Mouse (Mus musculus) right cerebral cortex, adult 2 months (tissue): ENCODE data around the gene Mgp.
A peak's percentile ranks its signal among the peaks of the same experiment; 100 is the strongest.

Experiments
- DNase-seq, 2 experiments: peaks; one replicate each; pipeline ENCODE4 v3.0.0; 2021 to 2022; ENCODE audit warnings: low spot score in 2 of 2

Gene Mgp

DNA sequence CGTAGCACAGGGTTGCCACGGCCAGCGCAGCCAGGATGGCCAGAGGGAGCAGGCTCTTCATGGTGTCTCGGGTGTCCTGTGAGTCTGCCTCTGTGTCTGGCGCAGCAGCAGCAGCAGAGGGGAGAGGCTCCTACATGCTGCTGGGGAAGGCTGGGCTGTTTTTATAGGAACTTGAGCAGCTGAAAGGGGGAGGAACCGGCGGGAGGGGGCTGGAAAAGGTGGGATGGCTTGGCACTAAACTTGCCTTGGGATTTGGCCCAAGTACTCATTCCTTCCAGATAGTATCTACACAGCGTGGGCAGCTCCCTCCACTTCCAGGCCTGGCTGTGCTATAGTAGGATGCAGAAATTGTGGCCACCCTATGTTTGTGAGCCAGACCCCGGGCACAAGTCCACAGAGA is at the start of gene Mgp:
Mgp (minus strand) TSS at position 154 of the 400 bp plus-strand sequence.
- peak; percentile 41 to 59 for DNase-seq

DNA sequence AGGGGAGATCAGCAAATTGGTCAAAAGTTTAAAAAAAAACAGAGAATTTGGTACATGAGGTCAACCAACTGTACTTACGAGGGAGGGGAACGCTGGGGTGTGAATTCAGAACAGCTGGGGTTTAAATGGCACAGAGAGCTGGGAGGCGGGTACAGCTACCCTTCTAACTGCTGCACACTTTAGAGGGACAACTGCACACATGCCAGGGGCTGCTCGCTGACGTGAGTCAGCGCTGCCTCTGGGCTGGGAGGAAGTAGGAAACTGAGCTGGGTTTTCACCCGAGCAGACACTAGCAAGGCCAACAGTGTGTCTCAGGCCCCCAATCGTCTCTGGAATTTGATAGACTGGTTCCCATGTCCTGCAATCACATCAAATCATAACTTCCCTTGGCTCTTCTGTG is 49.4 kb upstream of the Mgp start:
- DNase-seq = no peak

DNA sequence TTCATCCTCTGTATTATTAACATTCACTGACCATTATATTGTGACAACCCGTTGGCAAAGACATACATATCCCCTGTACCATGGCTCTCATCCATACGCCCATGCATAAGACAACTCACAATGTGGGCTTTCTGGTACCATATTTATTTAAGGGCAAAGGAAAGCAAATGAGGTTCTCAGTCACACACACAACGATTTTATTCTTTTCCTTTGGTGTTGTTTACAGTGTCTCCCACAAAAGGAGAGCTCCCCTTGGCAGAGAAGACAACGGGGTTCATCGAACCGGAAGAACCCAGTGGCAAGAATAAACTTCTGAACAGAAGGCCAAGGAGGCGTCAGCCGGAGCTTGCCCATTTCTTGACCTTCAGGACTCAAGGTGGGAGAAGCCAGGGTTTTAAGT is 47.9 kb upstream of the Mgp start, which contains the start of gene Pde6h:
Pde6h (plus strand) TSS at position 301 of the 400 bp plus-strand sequence.
- DNase-seq = no peak

DNA sequence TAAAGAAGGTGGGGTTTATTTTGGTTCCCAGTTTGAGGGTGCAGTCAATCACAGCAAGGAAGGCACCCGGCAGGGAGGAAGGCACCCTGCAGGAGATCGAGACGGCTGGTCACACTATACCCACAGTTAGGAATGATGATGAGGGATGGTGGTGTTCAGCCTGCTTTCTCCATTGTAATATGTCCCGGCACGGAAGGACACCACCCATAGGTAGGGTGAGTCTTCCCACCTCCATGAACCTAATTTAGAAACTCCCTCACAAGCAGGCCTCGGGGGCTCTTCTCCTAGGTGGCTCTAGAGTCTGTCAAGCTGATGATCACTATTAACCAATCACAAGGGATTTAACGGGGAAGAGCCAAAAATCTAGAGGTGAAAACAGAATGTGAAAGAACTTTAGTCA is 47.2 kb upstream of the Mgp start:
- no peak for DNase-seq

DNA sequence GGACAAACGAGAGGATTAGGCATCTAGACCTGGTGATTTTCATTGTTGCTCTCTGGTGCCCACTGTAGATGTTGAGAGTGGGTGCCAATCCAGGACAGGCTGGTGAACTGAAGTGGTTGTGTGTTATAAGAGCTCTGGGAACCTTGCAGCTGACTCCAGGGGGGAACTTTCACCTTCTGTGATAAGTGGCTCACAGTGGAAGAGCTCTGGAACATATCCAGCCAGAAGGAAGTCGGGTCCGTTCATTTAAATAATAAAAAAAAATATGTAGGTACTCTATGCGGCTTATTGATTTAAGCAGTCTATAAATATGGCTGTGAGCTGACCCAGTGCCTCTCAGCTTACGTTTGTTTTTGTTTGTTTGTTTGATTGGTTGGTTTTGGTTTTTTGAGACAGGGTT is 46.5 kb upstream of the Mgp start, which contains the start of gene Erp27:
Erp27 (minus strand) TSS at position 101 of the 400 bp plus-strand sequence.
- no peak for DNase-seq

DNA sequence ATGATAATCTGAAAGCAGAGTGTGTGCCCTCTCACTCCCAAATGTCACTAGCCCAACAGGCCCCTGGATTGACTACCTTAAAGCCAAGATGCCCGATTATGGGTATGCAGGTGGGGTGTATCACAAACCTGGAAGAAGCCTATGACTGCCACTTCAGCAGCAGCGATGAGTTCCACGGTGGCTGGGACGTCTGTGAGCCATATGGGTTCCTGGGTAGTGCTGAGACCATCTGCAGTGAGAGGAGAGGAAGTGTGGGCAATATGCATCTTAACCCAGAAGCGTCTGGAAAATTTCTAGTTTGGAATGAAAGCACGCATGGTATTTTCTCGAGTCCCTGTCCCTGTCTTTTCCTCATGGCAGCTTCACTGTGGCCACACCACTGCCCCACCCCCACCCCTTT is 46.0 kb upstream of the Mgp start:
- peak; percentile 33 to 34 for DNase-seq

DNA sequence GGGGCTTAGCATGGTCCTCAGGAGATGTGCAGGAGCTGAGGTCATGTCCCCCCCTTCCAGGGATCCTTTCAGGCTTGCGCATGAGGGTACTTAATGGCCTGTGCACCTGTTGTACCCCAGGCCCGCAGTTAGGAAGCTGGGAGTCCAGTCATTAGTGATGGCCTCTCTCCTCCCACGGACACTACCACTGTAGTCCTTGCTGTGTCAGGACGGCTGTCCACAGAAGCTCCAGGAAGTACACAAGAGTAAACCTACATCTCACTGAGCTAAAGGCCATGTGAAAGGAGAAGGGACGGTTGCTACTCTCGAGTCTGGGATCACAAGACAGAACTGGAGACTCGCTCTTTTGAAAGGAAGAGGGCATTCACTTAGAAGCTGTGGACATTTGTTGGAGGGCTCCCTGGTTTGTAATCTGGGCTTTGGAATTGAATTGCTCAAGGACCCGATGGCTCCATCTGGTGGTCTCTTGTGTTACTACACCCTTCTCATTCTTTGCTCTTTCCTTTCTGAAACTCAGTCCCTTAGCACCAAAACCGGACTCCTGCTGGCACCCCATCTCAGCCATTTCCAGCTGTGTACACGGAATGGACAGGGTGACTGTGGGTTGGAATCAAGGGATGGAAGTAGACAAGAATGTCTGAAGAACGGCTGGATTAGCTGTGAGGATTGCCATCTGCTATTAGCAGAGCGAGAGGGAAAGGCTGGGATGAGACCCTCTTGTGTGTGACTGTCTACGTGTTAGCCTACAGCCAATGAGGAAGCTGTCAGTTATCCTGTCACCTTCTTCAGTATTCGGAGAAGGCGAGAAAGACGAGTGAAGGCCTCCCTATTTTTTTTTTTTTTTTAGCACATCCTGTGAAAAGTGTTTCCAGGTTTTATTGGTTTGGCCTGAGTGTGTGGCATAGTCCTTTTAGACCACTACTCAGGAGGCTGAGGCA is 45.0 kb upstream of the Mgp start:
- DNase-seq = peak; percentile 87 to 89

DNA sequence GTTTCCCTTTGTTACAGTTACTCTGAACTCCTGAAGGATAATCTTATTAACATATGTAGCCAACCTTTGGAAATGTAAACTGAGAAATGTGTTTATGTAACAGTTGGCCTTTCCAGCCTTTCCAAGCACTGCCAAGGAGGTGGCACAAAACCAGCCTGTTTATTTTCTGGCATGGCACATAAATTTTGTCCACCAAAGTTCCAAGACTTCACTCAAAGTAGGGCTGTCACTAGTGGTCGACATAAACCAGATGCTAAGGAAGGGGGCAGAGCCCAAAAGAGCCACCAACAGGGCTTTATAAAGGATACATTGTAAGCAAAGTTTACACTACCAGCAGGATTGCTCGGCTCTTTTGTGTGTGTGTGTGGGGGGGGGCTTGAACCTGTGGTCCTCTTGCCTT is 42.3 kb upstream of the Mgp start:
- no peak for DNase-seq

DNA sequence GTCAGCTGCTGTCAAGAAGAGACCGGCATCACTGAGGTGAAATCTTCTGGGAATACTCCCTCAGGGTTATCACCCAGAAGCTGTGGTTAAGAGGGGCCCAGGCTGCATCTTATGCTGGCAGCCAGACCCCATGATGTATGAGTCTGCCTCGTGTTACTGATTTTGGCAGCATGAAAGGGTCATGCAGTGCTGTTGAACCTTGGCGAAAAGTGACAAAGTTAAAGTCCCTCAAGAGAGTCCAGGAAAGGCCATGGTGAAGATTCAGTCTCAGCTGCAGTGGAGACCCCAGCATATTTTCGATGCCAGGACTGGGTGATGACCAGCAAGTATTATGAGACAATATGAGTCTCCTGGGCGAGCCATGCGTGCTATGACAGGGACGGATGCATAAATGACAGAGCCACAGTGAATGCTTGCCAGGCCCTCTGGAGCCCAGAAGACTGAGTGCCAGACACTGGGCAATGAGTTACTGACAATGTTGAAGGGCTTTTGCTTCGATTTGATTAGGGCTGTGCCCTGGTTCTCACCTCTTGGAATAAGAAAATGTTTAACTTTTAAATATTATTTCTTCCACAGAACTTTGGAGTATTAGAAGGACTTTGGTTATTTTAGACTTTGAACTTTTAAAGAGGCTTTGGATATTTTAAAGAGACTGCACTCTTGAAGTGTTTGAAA is 40.2 kb upstream of the Mgp start:
- DNase-seq = no peak

DNA sequence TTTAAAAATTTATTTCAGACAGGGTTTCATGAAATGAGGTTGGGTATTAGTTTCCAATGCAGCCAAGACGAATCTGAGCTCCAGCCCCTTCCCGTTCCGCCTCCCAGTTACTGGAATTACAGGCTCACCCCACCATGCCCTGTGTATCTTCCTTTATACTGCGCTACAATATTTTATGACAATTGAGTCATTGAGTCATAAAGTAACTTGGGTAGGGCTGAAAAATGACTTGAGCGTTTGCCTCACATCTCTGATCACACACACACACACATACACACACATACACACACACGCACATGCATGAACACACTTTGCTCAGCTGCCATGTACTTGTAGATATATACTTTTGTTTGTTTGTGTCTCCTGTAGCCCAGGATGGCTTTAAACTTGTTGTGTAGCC is 38.6 kb upstream of the Mgp start:
- no peak for DNase-seq

DNA sequence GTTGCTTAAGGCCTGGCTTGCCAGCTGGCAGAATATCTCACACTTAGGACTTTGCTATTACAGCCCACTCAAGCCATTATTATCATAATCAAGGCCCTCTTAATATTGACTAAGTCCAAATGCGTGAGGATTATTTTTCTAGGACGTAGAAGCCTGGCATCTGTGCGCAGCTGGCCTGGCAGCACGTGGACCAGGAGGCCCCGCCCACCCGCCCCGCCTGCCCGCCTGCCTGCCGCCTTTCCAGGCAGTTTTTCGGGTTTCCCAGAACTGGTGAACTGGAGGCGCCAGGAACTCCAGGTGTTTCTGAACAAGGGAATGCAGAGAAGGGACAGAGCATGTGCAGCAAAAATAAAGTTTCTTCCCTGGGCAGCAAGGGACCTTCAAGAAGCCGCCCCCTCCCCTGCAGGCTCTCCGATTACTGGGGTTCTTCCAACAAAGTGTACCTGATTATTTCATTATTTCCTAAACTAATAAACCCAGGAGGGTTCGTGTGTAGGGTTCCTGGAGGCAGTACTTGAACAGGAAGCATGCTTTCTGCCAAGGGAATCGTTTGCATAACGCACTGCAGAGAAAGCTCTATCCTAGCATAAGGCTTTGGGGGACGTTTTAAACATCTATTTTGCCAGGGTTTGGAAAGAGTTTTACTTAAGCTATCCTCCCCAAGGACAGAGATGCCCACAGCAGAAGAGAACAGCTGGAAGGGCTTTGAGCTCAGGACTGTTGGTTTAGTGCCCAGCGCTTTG is 37.9 kb upstream of the Mgp start:
- DNase-seq = no peak

DNA sequence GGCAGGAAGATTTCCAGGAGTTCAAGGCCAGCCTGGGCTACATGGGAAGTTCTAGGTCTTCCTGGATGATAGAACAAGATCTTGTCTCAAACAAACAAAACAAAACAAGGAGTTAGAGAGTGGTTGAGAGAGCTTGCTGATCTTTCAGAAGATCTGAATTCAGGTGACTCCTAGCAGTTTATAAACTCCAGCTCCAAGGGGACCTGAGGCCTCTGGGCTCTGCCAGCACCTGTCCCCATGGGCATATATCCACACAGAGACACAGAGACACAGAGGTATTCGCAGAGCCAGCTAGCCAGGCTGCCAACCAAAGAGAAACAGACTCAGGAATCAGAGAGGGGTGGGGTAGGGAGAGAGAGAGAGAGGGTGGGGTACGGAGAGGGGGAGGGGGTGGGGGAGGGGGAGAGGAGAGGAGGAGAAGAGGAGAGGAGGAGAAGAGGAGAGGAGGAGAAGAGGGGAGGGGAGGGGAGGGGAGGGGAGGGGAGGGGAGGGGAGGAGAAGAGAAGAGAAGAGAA is 37.2 kb upstream of the Mgp start:
- DNase-seq = no peak

DNA sequence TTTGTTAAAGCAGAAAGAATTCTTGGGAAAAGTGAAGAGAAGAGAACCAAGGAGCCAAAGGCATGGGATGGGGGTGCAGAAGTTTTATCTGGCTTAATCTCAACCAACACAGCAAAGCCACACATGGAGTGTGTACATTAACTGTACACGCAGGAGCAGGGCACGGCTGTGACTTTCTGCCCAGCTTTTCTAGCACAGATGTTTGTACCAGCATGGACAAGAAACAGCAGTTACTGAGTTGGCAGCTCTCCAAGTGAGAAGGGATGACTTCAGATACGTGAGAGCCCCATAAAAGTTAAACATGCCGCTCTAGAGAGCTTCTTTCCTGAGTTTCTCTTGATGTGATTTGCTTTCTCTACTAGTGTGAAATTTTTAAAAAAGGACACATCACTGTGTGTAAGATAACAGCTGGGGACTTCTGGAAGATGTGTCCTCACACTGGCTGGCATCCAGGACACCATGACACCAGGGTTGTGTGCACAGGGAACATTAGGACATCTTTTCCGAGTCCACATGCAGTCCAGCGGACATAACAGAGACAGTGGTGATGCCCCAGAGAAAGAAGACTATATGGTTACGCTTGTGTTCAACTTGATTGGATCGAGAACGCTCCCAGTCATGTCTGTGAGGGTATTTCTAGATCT is 34.7 kb upstream of the Mgp start:
- DNase-seq = no peak

DNA sequence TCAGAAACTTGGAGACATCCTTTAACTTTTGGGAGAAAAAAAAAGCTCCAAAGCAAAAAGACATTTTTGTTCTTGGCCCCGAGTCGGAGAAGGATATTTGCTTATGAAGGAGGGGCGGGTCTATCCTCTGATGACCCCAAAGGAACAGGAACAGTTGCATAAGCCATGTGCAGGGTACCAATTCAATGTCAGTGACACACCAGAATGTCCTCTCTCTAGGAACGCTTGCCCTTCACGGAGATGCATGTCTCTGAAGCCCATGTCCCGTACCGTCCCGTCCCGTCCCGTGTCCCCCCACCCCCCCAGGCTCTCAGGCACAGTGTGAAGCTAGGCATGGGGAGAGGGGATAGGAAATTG is 31.3 kb upstream of the Mgp start:
- no peak for DNase-seq

DNA sequence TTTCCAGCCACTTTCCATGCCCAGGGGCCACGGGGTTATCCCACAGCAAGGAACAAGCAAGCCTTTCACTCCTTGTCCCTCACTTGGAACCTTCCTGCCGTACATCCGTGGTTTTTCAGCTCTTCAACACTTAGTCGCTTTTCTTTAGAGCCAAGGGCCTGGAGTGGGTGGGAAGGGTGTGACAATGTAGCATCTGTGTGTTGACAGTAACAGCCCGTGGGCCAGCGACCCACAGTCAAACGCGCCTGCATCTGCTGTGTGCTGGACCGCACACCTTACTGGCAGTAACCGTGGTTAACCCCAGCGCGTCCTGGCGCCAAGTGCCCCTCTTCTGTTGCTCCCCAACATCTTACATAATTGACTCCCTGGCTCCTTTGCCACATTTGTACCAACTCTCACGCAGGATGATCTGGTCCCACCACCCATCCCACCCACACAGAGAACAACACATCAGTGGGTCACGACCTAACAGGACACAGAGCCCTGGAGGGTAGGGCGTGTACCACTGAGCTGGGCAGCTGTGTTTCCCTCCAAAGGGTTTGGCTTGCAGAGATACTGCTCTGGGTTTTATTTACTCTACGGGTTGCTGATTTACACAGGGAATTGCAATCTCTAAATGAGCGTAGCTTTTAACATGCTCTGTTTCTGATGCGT is 30.8 kb upstream of the Mgp start:
- DNase-seq = peak in 1 of 2 experiments; percentile 12

DNA sequence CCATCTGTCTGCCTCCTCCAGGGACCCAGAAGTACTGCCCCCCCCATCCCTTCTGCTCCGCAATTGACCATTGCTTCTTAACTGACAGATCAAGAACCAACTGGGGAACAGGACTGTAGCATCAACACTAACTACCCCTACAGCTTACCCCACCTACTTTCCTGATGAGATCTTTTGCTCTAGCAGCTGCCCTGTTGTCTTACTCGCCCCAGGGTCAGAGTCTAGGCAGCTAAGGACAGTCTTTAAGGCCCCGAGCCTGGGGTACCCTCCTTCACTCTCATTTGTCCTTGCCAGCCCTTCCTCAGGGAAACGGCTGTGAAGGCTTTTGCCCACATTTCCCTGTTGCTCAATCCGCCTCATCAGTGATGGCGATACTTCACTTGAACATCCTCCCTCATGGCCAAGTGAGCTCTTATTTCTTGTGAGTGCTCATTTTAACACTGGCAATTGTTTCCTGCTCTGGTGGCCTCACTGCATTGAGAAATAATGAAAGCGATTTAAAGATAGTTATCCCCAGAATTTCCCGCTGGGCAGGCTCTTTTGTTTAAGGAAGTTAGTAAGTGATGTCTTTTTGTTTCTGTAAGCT is 28.4 kb upstream of the Mgp start:
- DNase-seq = no peak

DNA sequence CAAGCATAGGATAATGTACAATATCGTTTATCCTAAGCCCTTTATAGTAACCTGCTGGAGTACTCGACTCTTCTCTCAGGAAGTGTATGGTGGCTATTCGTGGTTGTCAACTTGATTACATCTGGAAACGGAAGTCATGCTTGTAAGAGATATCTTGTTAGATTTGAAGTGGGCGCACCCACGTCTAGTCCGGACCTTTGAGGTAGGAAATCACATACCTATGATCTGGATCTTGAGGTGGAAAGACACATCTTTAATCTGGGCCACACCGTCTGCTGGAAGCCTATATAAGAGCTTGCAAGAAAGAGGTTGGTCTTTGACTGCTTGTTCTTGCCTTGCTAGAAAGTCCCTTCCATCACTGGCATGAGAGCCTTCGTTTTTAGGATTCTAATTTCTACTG is 26.9 kb upstream of the Mgp start:
- DNase-seq = no peak

DNA sequence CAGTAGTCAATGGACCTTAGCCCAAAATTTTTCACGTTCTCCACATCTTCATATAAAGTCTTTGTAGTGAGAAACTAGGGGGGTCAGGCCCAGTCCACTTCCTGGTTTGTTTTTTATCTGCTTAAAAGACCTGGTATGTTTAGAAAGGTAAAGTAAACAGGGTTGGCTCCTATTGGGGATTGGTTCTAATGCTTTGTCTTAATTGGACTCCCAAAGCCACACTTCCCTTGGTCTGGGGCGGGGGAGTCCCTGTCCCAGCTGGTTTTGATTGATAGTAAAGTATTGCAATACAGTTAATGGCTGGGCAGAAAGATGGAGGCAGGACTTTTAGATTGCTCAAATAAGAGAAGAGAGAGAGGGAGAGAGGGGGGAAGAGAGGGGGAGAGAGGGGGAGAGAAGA is 25.4 kb upstream of the Mgp start:
- no peak for DNase-seq

DNA sequence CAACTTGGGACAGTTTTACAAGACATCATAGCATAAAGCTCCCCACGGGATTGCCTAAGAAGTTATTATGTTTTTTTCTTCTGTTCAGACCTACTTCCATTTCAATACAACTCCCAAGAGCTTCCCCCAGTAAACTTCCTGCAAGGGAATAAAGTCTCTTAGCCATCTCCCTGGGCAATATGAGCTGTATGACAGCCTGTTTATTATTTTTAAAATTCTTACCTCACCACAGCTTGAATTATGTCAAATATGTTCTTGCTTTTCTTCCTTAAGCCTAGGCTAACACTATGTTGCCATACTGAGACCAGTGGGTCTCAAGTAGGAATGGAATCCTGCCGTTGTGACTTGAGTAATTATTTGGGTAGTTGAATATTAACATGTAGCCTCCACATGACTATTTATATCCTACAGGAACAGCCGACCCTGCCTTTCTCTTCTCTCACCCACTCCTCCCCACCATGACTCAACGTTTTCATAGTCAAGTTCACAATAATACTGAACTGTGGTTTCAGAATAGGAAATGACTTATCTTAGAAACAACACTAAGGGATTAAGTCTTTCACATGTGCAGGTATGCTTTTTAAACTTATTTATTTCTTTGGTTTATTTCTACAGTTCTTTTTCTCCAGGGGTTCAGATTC is 24.9 kb upstream of the Mgp start:
- no peak for DNase-seq

DNA sequence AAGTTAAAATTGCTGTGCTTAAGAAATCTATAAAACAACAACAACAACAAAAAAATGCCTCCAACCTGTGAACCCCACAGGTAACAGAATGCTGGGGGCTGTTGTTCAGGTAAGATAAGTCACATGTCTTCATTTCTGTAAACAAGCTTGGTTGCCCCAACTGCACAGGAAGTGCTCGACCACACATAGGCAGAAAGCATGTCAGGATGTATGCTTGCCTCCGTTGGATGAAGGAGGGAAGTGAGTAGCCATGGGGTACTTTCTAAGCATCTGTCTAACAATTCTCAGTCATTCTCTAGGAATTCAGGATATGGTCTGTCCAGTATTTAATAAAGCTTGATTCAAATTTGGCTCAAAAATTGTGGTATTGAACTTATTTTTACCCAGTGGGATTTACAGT is 23.3 kb upstream of the Mgp start:
- DNase-seq = no peak
